Mouse (Mus musculus): ENCODE measurements around the gene Abtb2. TPM values are rescaled to one million over a fixed set of nuclear protein-coding genes. Genes with fewer than 3 reads are reported as not detected.

The Abtb2 gene
- total and polyA plus RNA-seq, 3 experiments, result 23.0 to 28.7 (median 24.7) TPM

GRCm38 (mm10) chr2:103625349-103625932 lies 59.3 kb downstream of the Abtb2 start:
- intact Hi-C loops (cut with DNase I), result no loop called here
- Histone ChIP-seq H3K27me3 (ENCODE audit: control insufficient read depth, insufficient read depth, low read length) (no peaks in the 10 kb centered on the region), H3K4me3 (no peak overlapping the region), H3K9ac (ENCODE audit: low read depth, low read length) (no peak overlapping the region), H3K27ac (no peak overlapping the region), H3K79me2 (replicated peaks; ENCODE audit: control insufficient read depth, insufficient read depth, low read length) (0 out of 2 replicates have a peak, but pooled peaks cover 2% of the 10 kb centered on the region), H3K4me1 (ENCODE audit: control insufficient read depth, insufficient read depth, low read length) (peaks cover 11% of the 10 kb centered on the region), H3K36me3 (ENCODE audit: control insufficient read depth, insufficient read depth, low read length) (peaks cover 8% of the 10 kb centered on the region)
- TF ChIP-seq POLR2A (IDR thresholded peaks at IDR 0.05; ENCODE audit: insufficient read depth, low read depth, low read length) (no peak), EP300 (IDR thresholded peaks at IDR 0.05; ENCODE audit: insufficient read depth, low read depth, low read length) (no peak), CTCF (IDR thresholded peaks at IDR 0.05) (no peak)
- WGBS, result 25% methylated on average over 7 of the region's 7 CpGs
- DNase-seq, result no peak

GRCm38 (mm10) chr2:103627101-103627500 lies 61.0 kb downstream of the Abtb2 start:
- Histone ChIP-seq H3K4me1 (ENCODE audit: control insufficient read depth, insufficient read depth, low read length) (peaks cover 11% of the 10 kb centered on the region), H3K27ac (no peak overlapping the region), H3K4me3 (no peak overlapping the region), H3K9ac (ENCODE audit: low read depth, low read length) (no peak overlapping the region), H3K27me3 (ENCODE audit: control insufficient read depth, insufficient read depth, low read length) (no peaks in the 10 kb centered on the region), H3K36me3 (ENCODE audit: control insufficient read depth, insufficient read depth, low read length) (peaks cover 8% of the 10 kb centered on the region), H3K79me2 (replicated peaks; ENCODE audit: control insufficient read depth, insufficient read depth, low read length) (0 out of 2 replicates have a peak, but pooled peaks cover 2% of the 10 kb centered on the region)
- 60% methylated on average over 7 of the region's 7 CpGs for WGBS
- DNase-seq, result no peak
- TF ChIP-seq EP300 (IDR thresholded peaks at IDR 0.05; ENCODE audit: insufficient read depth, low read depth, low read length), result no peak
- no peak for TF ChIP-seq CTCF (IDR thresholded peaks at IDR 0.05)
- TF ChIP-seq POLR2A (IDR thresholded peaks at IDR 0.05; ENCODE audit: insufficient read depth, low read depth, low read length), result no peak
- intact Hi-C loops (cut with DNase I), result no loop called here

- H3K36me3 ChIP-seq (ENCODE audit: control insufficient read depth, insufficient read depth, low read length), result peaks cover 2% of the 10 kb centered on the region
- no peak for DNase-seq
- no peak overlapping the region for H3K27ac ChIP-seq
- no peaks in the 10 kb centered on the region for H3K27me3 ChIP-seq (ENCODE audit: control insufficient read depth, insufficient read depth, low read length)
- H3K79me2 ChIP-seq (replicated peaks; ENCODE audit: control insufficient read depth, insufficient read depth, low read length), result 0 out of 2 replicates have a peak, but pooled peaks cover 2% of the 10 kb centered on the region
- H3K9ac ChIP-seq (ENCODE audit: low read depth, low read length), result no peak overlapping the region
- peaks cover 12% of the 10 kb centered on the region for H3K4me1 ChIP-seq (ENCODE audit: control insufficient read depth, insufficient read depth, low read length)
- intact Hi-C loops (cut with DNase I), result no loop called here
- no peak overlapping the region for H3K4me3 ChIP-seq
- 63% methylated on average over 5 of the region's 5 CpGs for WGBS
- TF ChIP-seq EP300 (IDR thresholded peaks at IDR 0.05; ENCODE audit: insufficient read depth, low read depth, low read length), result no peak
- no peak for TF ChIP-seq CTCF (IDR thresholded peaks at IDR 0.05)
- no peak for TF ChIP-seq POLR2A (IDR thresholded peaks at IDR 0.05; ENCODE audit: insufficient read depth, low read depth, low read length)
Measured at GRCm38 (mm10) chr2:103629956-103630355, 63.8 kb downstream of the Abtb2 start.

GRCm38 (mm10) chr2:103631293-103631717 lies 65.2 kb downstream of the Abtb2 start:
- peaks cover 5% of the 10 kb centered on the region for H3K4me1 ChIP-seq (ENCODE audit: control insufficient read depth, insufficient read depth, low read length)
- intact Hi-C loops (cut with DNase I), result no loop called here
- H3K27ac ChIP-seq, result no peak overlapping the region
- no peak for DNase-seq
- no peaks in the 10 kb centered on the region for H3K79me2 ChIP-seq (replicated peaks; ENCODE audit: control insufficient read depth, insufficient read depth, low read length)
- WGBS, result 77% methylated on average over 7 of the region's 7 CpGs
- H3K4me3 ChIP-seq, result no peak overlapping the region
- peaks cover 2% of the 10 kb centered on the region; the same call in 1 of the 2 replicates for H3K27me3 ChIP-seq (ENCODE audit: control insufficient read depth, insufficient read depth, low read length)
- H3K36me3 ChIP-seq (ENCODE audit: control insufficient read depth, insufficient read depth, low read length), result no peaks in the 10 kb centered on the region
- TF ChIP-seq EP300 (IDR thresholded peaks at IDR 0.05; ENCODE audit: insufficient read depth, low read depth, low read length), result no peak
- no peak for TF ChIP-seq POLR2A (IDR thresholded peaks at IDR 0.05; ENCODE audit: insufficient read depth, low read depth, low read length)
- TF ChIP-seq CTCF (IDR thresholded peaks at IDR 0.05), result no peak
- H3K9ac ChIP-seq (ENCODE audit: low read depth, low read length), result no peak overlapping the region

- intact Hi-C loops (cut with DNase I), result no loop called here
Measured at GRCm38 (mm10) chr2:103632136-103632925, 66.2 kb downstream of the Abtb2 start.

GRCm38 (mm10) chr2:103632926-103633250 lies 66.8 kb downstream of the Abtb2 start:
- Histone ChIP-seq H3K4me1 (ENCODE audit: control insufficient read depth, insufficient read depth, low read length) (peaks cover 5% of the 10 kb centered on the region), H3K36me3 (ENCODE audit: control insufficient read depth, insufficient read depth, low read length) (no peaks in the 10 kb centered on the region), H3K9ac (ENCODE audit: low read depth, low read length) (no peak overlapping the region), H3K27ac (no peak overlapping the region), H3K27me3 (ENCODE audit: control insufficient read depth, insufficient read depth, low read length) (peaks cover 2% of the 10 kb centered on the region; the same call in 1 of the 2 replicates), H3K4me3 (no peak overlapping the region), H3K79me2 (replicated peaks; ENCODE audit: control insufficient read depth, insufficient read depth, low read length) (no peaks in the 10 kb centered on the region)
- no peak for DNase-seq
- TF ChIP-seq EP300 (IDR thresholded peaks at IDR 0.05; ENCODE audit: insufficient read depth, low read depth, low read length), result no peak
- intact Hi-C loops (cut with DNase I), result no loop called here
- 92% methylated on average over 2 of the region's 2 CpGs for WGBS

More at GRCm38 (mm10) chr2:103632136-103632925, 66.2 kb downstream of the Abtb2 start:
- Histone ChIP-seq H3K79me2 (replicated peaks; ENCODE audit: control insufficient read depth, insufficient read depth, low read length) (no peaks in the 10 kb centered on the region), H3K4me1 (ENCODE audit: control insufficient read depth, insufficient read depth, low read length) (peaks cover 5% of the 10 kb centered on the region), H3K36me3 (ENCODE audit: control insufficient read depth, insufficient read depth, low read length) (no peaks in the 10 kb centered on the region), H3K4me3 (no peak overlapping the region), H3K27ac (no peak overlapping the region), H3K9ac (ENCODE audit: low read depth, low read length) (no peak overlapping the region), H3K27me3 (ENCODE audit: control insufficient read depth, insufficient read depth, low read length) (peaks cover 2% of the 10 kb centered on the region; the same call in 1 of the 2 replicates)
- TF ChIP-seq EP300 (IDR thresholded peaks at IDR 0.05; ENCODE audit: insufficient read depth, low read depth, low read length) (no peak), POLR2A (IDR thresholded peaks at IDR 0.05; ENCODE audit: insufficient read depth, low read depth, low read length) (no peak)
- WGBS, result 45% methylated on average over 6 of the region's 6 CpGs
- peak in 1 of 2 experiments; percentile 26 for DNase-seq
